Mouse (Mus musculus) layer of hippocampus, postnatal 10 days (tissue): Measurements from ENCODE around the gene Clta. TPM values are rescaled to one million over a fixed set of nuclear protein-coding genes. Genes with fewer than 3 reads are reported as not detected.

Source experiments
- DNase-seq, 2 experiments: peaks; one replicate each; pipeline ENCODE4 v3.0.0; 2021; ENCODE audit warnings: low spot score in 2 of 2
- total RNA-seq, 2 experiments: library from RNA; stranded (reverse); gene quantifications; 2 replicates each; pipeline ENCODE4 v1.2.3; 2021

The Clta gene
- total RNA-seq, 2 experiments from 2014 or later: 325 to 347 TPM

- DNase-seq: no peak
Observed at GRCm38 (mm10) chr4:44071741-44072145, 67.5 kb downstream of the Clta start.

GRCm38 (mm10) chr4:44072146-44072872 is 68.1 kb downstream of the Clta start:
- DNase-seq: peak; percentile 87 to 92

- DNase-seq: no peak
Observed at GRCm38 (mm10) chr4:44072873-44073441, 68.7 kb downstream of the Clta start.

DNA sequence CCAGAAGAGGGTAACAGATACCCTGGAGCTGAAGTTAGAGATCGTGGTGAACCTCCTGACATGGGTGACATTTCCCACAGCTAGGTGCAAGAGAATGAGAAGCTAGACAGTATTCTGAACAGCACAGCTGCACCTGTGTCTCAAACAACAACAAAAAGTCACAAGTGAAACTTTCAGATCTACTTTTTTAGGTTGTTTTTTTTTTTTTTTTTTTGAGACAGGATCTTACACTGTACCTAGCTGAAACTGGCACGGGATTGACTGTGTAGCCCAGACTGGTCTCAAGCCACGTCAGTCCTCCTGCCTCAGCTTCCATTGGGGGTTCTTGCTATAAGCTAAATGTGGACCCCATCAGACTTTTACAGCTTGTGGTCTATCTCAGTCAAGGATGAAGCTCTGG is 69.5 kb downstream of the Clta start:
- DNase-seq: no peak

DNA sequence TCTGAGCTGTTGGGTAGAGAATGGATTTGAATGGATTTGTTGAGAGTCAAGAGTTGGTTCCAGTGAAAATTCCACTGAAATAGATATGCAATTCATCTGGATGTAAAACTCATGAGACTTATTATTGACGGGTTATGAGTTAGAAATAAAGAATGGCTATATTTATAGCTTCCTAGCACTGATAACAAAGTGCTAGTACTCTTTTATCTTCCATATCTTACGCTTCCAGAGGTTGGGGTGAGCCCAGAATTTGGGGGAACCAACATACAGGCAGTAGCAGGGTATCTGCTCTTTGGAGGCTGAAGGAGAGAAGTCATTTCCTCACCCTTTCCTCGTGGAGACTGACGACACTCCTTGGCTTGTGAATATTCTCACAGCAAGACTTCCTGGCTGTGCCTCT is 70.2 kb downstream of the Clta start:
- no peak for DNase-seq

- DNase-seq: no peak
Observed at GRCm38 (mm10) chr4:44078358-44078933, 74.2 kb downstream of the Clta start.

Other genes starting within 250 kb of the Clta start
- gene Olfr159, start 233.4 kb upstream of the Clta start, total RNA-seq: not detected
- gene Olfr156, start 180.6 kb upstream of the Clta start, total RNA-seq: not detected
- gene Olfr157, start 164.3 kb upstream of the Clta start, total RNA-seq: not detected
- gene Olfr155, start 152.9 kb upstream of the Clta start, total RNA-seq: not detected
- gene Reck, start 128.9 kb upstream of the Clta start, total RNA-seq: 1 to 10 TPM; 5.0 to 7.2 TPM
- gene Glipr2, start 47.1 kb upstream of the Clta start, total RNA-seq: 1 to 10 TPM; 1.9 to 2.4 TPM
- not detected for gene Ccin, start 21.0 kb upstream of the Clta start, total RNA-seq
- 10 to 100 TPM; 42.9 to 43.5 TPM for gene Gne, start 79.7 kb downstream of the Clta start, total RNA-seq
- gene Rnf38, start 229.3 kb downstream of the Clta start, total RNA-seq: 10 to 100 TPM; 64.6 to 66.4 TPM